ENCODE assay signal across 8 mouse cellular contexts in the genomic region with DNA sequence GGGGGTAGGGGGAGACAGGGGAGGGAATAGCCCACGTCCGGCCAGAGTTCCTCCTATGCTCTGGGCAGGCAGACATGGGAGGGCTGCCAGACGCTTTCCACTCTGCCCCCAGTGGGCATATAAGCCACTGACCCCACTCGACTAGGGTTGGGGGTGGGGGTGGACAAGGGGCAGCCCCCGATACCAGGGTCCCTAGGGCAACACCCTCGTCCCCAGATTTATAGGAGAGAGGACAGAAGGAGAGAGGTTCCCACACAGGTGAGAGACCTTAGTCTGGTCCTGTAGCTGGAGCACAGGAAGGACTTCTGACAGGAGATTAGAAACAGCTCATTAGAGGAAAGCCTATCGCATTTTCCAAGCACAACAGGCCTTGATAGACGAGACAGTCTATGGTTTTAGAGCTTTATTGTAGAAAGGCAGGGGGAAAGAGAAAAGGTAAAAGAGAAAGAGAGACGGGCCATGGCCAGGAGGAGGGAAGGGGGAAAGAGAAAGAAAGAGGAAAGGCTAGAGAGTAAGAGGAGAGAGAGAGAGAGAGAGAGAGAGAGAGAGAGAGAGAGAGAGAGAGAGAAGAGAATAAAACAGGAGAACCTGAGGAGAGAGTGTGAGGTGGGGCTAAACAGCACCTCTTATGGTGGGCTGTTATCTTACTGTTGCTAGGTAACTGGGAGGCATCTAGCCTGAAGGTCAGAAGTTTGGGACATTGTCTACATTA. TPM values are rescaled to one million over a fixed set of nuclear protein-coding genes. Genes with fewer than 3 reads are reported as not detected.
DNase-seq lines count a peak whose midpoint lies in the region; ATAC-seq and TF ChIP-seq lines count a peak whose summit lies in the region.
"Not testable (repeated sequence)": the region's sequence is repeated elsewhere in the genome, so short reads cannot be mapped to it uniquely, and the experiment has no call there.

No protein-coding gene starts in this region.

- peaks cover 26 to 30% of the 10 kb centered on the region in 2 experiments for H3K4me1 ChIP-seq in MEL (ENCODE audit: control insufficient read depth in 1 of 2, insufficient read depth in 2 of 2, low read length in 2 of 2)
- peaks cover 68% of the 10 kb centered on the region for H3K4me1 ChIP-seq in erythroblast, embryonic 14.5 days (ENCODE audit: control insufficient read depth)
- H3K4me1 ChIP-seq in heart, embryonic 11.5 days (ENCODE audit: control insufficient read depth, insufficient read depth, low read length); intestine, embryonic 14.5 days (replicated peaks; ENCODE audit: control insufficient read depth, insufficient read depth, low read length); kidney, embryonic 15.5 days; liver, postnatal 0 days (ENCODE audit: insufficient read depth); stomach, embryonic 15.5 days: not testable (repeated sequence)
- peaks cover 54% of the 10 kb centered on the region for H3K4me1 ChIP-seq in liver, embryonic 13.5 days (replicated peaks)

- H3K4me2 ChIP-seq in heart, embryonic 11.5 days; intestine, embryonic 14.5 days (ENCODE audit: low read length); kidney, embryonic 15.5 days; stomach, embryonic 15.5 days: not testable (repeated sequence)
- H3K4me2 ChIP-seq in liver, embryonic 13.5 days, result peak overlapping the region; percentile 64
- H3K4me2 ChIP-seq in liver, postnatal 0 days (ENCODE audit: low read depth, low read length), result peak overlapping the region; percentile 61

- H3K27ac ChIP-seq in MEL (ENCODE audit: control insufficient read depth, low read depth, low read length), result peak overlapping the region; percentile 88
- H3K27ac ChIP-seq in heart, embryonic 11.5 days (ENCODE audit: low read depth, low read length); intestine, embryonic 14.5 days (ENCODE audit: low read depth); kidney, embryonic 15.5 days; stomach, embryonic 15.5 days: not testable (repeated sequence)
- peak overlapping the region; percentile 95 for H3K27ac ChIP-seq in liver, embryonic 13.5 days
- peak overlapping the region; percentile 75 for H3K27ac ChIP-seq in liver, postnatal 0 days (ENCODE audit: low read depth)

- WGBS in heart, embryonic 11.5 days (ENCODE audit: insufficient replicate concordance), result 47% methylated on average over 9 of the region's 9 CpGs
- WGBS in intestine, embryonic 14.5 days, result 46% methylated on average over 9 of the region's 9 CpGs
- 45% methylated on average over 9 of the region's 9 CpGs for WGBS in kidney, embryonic 15.5 days
- 26% methylated on average over 9 of the region's 9 CpGs for WGBS in liver, embryonic 13.5 days (ENCODE audit: insufficient replicate concordance)
- 37% methylated on average over 9 of the region's 9 CpGs for WGBS in liver, postnatal 0 days (ENCODE audit: insufficient replicate concordance)
- WGBS in stomach, embryonic 15.5 days, result 33% methylated on average over 9 of the region's 9 CpGs

- peak overlapping the region; percentile 64 for H3K9ac ChIP-seq in MEL (ENCODE audit: control insufficient read depth, low read depth, low read length, poor library complexity, severe bottlenecking)
- H3K9ac ChIP-seq in heart, embryonic 11.5 days (ENCODE audit: low read depth, low read length); intestine, embryonic 14.5 days (ENCODE audit: low read length); kidney, embryonic 15.5 days; stomach, embryonic 15.5 days: not testable (repeated sequence)
- H3K9ac ChIP-seq in liver, embryonic 13.5 days, result peak overlapping the region; percentile 70
- H3K9ac ChIP-seq in liver, postnatal 0 days (replicated peaks), result 0 out of 2 replicates have a peak overlapping the region, but pooled peaks have one; percentile 11

- not testable (repeated sequence) for H3K27me3 ChIP-seq in MEL (ENCODE audit: control insufficient read depth in 1 of 2, insufficient read depth in 2 of 2, low read length in 2 of 2); erythroblast, embryonic 14.5 days (ENCODE audit: control insufficient read depth); heart, embryonic 11.5 days (ENCODE audit: control insufficient read depth, insufficient read depth, low read length); intestine, embryonic 14.5 days (replicated peaks; ENCODE audit: control insufficient read depth, insufficient read depth, low read length); kidney, embryonic 15.5 days; liver, embryonic 13.5 days; liver, postnatal 0 days (ENCODE audit: insufficient read depth, low read length); stomach, embryonic 15.5 days (replicated peaks)

- 0 out of 6 replicates have a peak, but pooled peaks of 1 of the 3 experiments have one; percentile 0 for TF ChIP-seq CTCF in MEL (IDR thresholded peaks at IDR 0.05 in 2 of 3, conservative IDR thresholded peaks at IDR 0.05 in 1 of 3; ENCODE audit: control insufficient read depth in 1 of 3, insufficient read depth in 1 of 3, low read depth in 2 of 3, low read length in 3 of 3, poor library complexity in 1 of 3, severe bottlenecking in 1 of 3)
- not testable (repeated sequence) for TF ChIP-seq CTCF in liver, postnatal 0 days (IDR thresholded peaks at IDR 0.05; ENCODE audit: low read depth)

- peak; percentile 78 for DNase-seq in MEL (ENCODE audit: low read depth, low spot score)
- DNase-seq in intestine, embryonic 14.5 days (ENCODE audit: low spot score); liver, postnatal 0 days: not testable (repeated sequence)
- DNase-seq in liver, embryonic 13.5 days, result peak; percentile 33

- H3K9me3 ChIP-seq in MEL (replicated peaks; ENCODE audit: insufficient read depth, low read length); erythroblast, embryonic 14.5 days (ENCODE audit: control insufficient read depth, low read length); heart, embryonic 11.5 days (replicated peaks; ENCODE audit: control insufficient read depth, low read length); intestine, embryonic 14.5 days (ENCODE audit: control insufficient read depth, low read length); kidney, embryonic 15.5 days (replicated peaks); liver, embryonic 13.5 days (replicated peaks); liver, postnatal 0 days (ENCODE audit: low read length); stomach, embryonic 15.5 days: not testable (repeated sequence)

- not testable (repeated sequence) for H3K79me2 ChIP-seq in MEL (ENCODE audit: control insufficient read depth, insufficient read depth, low read length, poor library complexity)

- H3K36me3 ChIP-seq in MEL (ENCODE audit: control insufficient read depth in 1 of 2, insufficient read depth in 2 of 2, low read length in 2 of 2), result peaks cover 0 to 39% of the 10 kb centered on the region in 2 experiments; a peak in 2 of 4 replicates
- H3K36me3 ChIP-seq in erythroblast, embryonic 14.5 days (ENCODE audit: control insufficient read depth); heart, embryonic 11.5 days (ENCODE audit: control insufficient read depth, insufficient read depth, low read length); intestine, embryonic 14.5 days (ENCODE audit: control insufficient read depth, insufficient read depth, low read length); kidney, embryonic 15.5 days; liver, embryonic 13.5 days; liver, postnatal 0 days (replicated peaks; ENCODE audit: insufficient read depth, low read length); stomach, embryonic 15.5 days: not testable (repeated sequence)

- not testable (repeated sequence) for TF ChIP-seq POLR2A in MEL (IDR thresholded peaks at IDR 0.05; ENCODE audit: control insufficient read depth in 1 of 2, insufficient read depth in 1 of 2, low read depth in 1 of 2, low read length in 2 of 2, poor library complexity in 1 of 2)

- not testable (repeated sequence) for TF ChIP-seq RAD21 in MEL (IDR thresholded peaks at IDR 0.05; ENCODE audit: low read depth, low read length)

- peak; percentile 46 to 70; a peak in 3 of 4 replicates for TF ChIP-seq EP300 in MEL (IDR thresholded peaks at IDR 0.05; ENCODE audit: low read depth in 1 of 2, low read length in 2 of 2)
- TF ChIP-seq EP300 in liver, postnatal 0 days (IDR thresholded peaks at IDR 0.05; ENCODE audit: low read depth), result not testable (repeated sequence)

- ATAC-seq in heart, embryonic 11.5 days (replicated peaks; ENCODE audit: insufficient number of reproducible peaks, low FRiP score, low TSS enrichment), result peak; percentile 76
- ATAC-seq in intestine, embryonic 14.5 days (replicated peaks; ENCODE audit: low FRiP score, low TSS enrichment, low read depth), result peak; percentile 66; the same call in 1 of the 2 replicates
- ATAC-seq in kidney, embryonic 15.5 days (replicated peaks; ENCODE audit: low FRiP score), result 0 out of 2 replicates have a peak, but pooled peaks have one; percentile 46
- peak; percentile 70 for ATAC-seq in liver, embryonic 13.5 days (ENCODE audit: low read depth)
- peak; percentile 20 for ATAC-seq in liver, postnatal 0 days
- peak; percentile 80 for ATAC-seq in stomach, embryonic 15.5 days (ENCODE audit: insufficient read depth, low FRiP score, low read depth)

- peak overlapping the region; percentile 63 to 86 for H3K4me3 ChIP-seq in MEL (ENCODE audit: control insufficient read depth in 1 of 2, insufficient read depth in 1 of 2, low read depth in 2 of 2, low read length in 2 of 2)
- peak overlapping the region; percentile 44 for H3K4me3 ChIP-seq in erythroblast, embryonic 14.5 days (replicated peaks)
- H3K4me3 ChIP-seq in heart, embryonic 11.5 days (ENCODE audit: low read depth, low read length); intestine, embryonic 14.5 days (ENCODE audit: low read depth, low read length); kidney, embryonic 15.5 days (replicated peaks); liver, postnatal 0 days (ENCODE audit: low read depth, low read length); stomach, embryonic 15.5 days (replicated peaks): not testable (repeated sequence)
- peak overlapping the region; percentile 28 for H3K4me3 ChIP-seq in liver, embryonic 13.5 days (replicated peaks)

RNA-seq across cellular contexts. Expression of a gene that starts 7.4 kb away (rescaled TPM):
- total RNA-seq in MEL (2012; rRNA removed), result 24.6 and 27.3 TPM in 2 replicates
- 10 to 100 TPM; 29.1 to 47.3 TPM for polyA plus RNA-seq in MEL (2012; ENCODE audit: insufficient read depth in 1 of 2, insufficient read length in 2 of 2, low read depth in 1 of 2, low replicate concordance in 2 of 2, missing spikeins in 1 of 2)
- 0.08 and 0.13 TPM in 2 replicates for polyA plus RNA-seq in erythroblast, embryonic 14.5 days (2012)
- polyA plus RNA-seq in heart, embryonic 11.5 days (2014; fragmentation: Nextera tagmentation; extraction: Ambion mirVana), result 18.4 and 19.4 TPM in 2 replicates
- 25.6 and 30.0 TPM in 2 replicates for polyA plus RNA-seq in intestine, embryonic 14.5 days (2014; fragmentation: Nextera tagmentation; extraction: Ambion mirVana)
- polyA plus RNA-seq in kidney, embryonic 15.5 days (2015; fragmentation: Nextera tagmentation; extraction: Ambion mirVana), result 29.5 and 31.1 TPM in 2 replicates
- 22.0 and 27.0 TPM in 2 replicates for polyA plus RNA-seq in liver, embryonic 13.5 days (2015; fragmentation: Nextera tagmentation; extraction: Ambion mirVana)
- 5.9 and 6.6 TPM in 2 replicates for polyA plus RNA-seq in liver, postnatal 0 days (2015; fragmentation: Nextera tagmentation; extraction: Ambion mirVana)
- 24.4 and 26.2 TPM in 2 replicates for polyA plus RNA-seq in stomach, embryonic 15.5 days (2015; fragmentation: Nextera tagmentation; extraction: Ambion mirVana)

Comparison
In these comparisons a context has a peak if more than half of its experiments do, and no peak if none do; other contexts are left out.
1. ATAC-seq: peak in every context shown above with its lines; median percentile 80 in stomach, embryonic 15.5 days; 76 in heart, embryonic 11.5 days; 70 in liver, embryonic 13.5 days; 66 in intestine, embryonic 14.5 days; 46 in kidney, embryonic 15.5 days; 20 in liver, postnatal 0 days.